Mouse (Mus musculus) gastrocnemius, adult 18-20 months (tissue): ENCODE data around the gene Adk. TPM values are rescaled to one million over a fixed set of nuclear protein-coding genes. Genes with fewer than 3 reads are reported as not detected.

Experiments
- DNase-seq: peaks from one replicate; pipeline ENCODE4 v3.0.0; 2021; ENCODE audit warnings: low spot score
- long read RNA-seq, 2 experiments: library from polyadenylated mRNA; stranded (forward); transcript quantifications; one replicate each; pipeline ENCODE4 v2.0.0; 2021
- total RNA-seq, 2 experiments: library from RNA; stranded (reverse); gene quantifications; 2 replicates each; pipeline ENCODE4 v1.2.3; 2021

Adk gene
- 100 to 1,000 TPM; 106 to 111 TPM for total RNA-seq
- long read RNA-seq, experiment 1, transcript Adk-202 (2 exons, 289 nt) = minor isoform, 7 of 88 reads
- long read RNA-seq, experiment 1, transcript Adk-201 (11 exons, 1,782 nt) = major isoform, 72 of 88 reads
- long read RNA-seq, experiment 1, partial matches to known transcripts = 3 of 88 reads
- long read RNA-seq, experiment 1, other reads (novel, unspliced or antisense) = 3 of 88 reads
- long read RNA-seq, experiment 2, transcript Adk-202 (2 exons, 289 nt) = minor isoform, 6 of 67 reads
- long read RNA-seq, experiment 2, transcript Adk-201 (11 exons, 1,782 nt) = major isoform, 54 of 67 reads
- long read RNA-seq, experiment 2, partial matches to known transcripts = 2 of 67 reads
- long read RNA-seq, experiment 2, other reads (novel, unspliced or antisense) = 3 of 67 reads

DNA sequence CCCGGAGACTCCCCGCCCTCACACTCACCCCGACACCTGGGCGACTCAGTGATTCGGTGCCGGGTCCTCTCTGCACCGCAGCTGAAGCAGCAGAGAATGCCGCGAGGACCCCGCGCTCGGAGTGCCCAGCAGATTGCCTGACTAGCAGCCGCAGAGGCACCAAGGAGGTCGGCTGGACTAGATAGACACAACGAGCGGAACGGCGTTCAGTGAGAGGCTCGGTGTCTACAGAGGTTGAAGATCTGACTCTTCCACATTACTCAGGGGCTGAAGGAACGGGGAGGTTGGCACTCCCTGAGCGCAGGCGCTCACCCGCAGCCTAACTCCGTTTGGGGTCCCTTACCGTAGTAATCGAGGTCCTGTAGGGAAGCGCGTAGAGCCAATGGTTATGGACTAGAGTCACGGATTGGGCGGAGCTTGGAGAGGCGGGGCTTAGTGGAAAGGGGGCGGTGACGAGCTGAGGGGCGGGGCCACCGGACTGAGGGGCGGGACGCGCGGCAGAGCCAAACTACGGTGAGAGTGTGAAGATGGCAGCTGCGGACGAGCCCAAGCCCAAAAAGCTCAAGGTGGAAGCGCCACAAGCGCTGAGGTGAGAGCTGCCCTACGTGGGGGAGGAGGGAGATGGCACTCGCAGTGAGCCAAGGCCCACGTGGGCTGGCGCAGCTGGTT lies at the start of gene Adk, which contains the start of gene Ap3m1:
Gene Adk, plus strand, starts transcription at position 463 of the 669 bp plus-strand sequence.
Gene Ap3m1, minus strand, starts transcription at position 397 of the 669 bp plus-strand sequence.
- peak; percentile 92 for DNase-seq

DNA sequence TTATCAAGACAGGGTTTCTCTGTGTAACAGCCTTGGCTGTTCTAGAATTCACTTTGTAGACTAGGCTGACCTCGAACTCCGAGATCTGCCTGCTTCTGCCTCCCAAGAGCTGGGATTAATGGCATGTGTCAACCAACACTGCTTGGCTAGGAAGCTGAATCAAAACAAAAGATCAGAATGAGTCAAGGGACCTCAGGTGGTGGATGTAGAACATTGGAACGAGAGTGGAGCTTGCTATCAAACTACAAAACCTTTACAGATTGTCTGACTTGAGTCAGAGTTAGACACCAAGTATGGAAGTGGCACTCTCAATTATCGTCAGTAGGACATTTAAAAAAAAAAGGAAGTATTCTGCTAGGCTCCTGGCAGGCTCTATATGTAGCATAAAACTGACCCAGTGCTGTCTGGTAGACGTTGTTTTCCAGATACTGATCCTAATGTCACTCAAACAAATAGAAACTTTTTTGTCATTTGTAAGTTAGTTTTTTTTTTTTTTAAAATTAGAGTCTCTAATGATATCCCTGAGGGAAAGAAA lies 38.5 kb upstream of the Adk start:
- no peak for DNase-seq

- no peak for DNase-seq
Observed at GRCm38 (mm10) chr14:21017871-21018270, 34.5 kb upstream of the Adk start.

- DNase-seq = peak; percentile 25
Observed at GRCm38 (mm10) chr14:21018977-21019376, 33.4 kb upstream of the Adk start.

DNA sequence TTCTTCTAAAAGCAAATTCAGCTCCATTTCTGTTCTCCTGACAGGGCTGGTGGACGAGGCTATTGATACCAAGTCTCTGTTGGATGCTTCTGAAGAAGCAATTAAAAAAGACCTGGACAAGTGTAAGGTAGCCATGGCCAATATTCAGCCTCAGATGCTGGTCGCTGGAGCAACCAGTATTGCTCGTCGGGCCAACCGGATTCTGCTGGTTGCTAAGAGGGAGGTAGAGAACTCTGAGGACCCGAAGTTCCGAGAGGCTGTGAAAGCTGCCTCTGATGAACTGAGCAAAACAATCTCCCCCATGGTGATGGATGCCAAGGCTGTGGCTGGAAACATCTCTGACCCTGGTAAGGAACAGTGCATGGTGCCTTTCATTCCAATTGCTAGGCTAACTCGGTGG lies 31.9 kb upstream of the Adk start:
- DNase-seq = no peak

- no peak for DNase-seq
Observed at GRCm38 (mm10) chr14:21027542-21027941, 24.8 kb upstream of the Adk start.

GRCm38 (mm10) chr14:21029025-21029659 lies 23.2 kb upstream of the Adk start:
- DNase-seq = no peak

DNA sequence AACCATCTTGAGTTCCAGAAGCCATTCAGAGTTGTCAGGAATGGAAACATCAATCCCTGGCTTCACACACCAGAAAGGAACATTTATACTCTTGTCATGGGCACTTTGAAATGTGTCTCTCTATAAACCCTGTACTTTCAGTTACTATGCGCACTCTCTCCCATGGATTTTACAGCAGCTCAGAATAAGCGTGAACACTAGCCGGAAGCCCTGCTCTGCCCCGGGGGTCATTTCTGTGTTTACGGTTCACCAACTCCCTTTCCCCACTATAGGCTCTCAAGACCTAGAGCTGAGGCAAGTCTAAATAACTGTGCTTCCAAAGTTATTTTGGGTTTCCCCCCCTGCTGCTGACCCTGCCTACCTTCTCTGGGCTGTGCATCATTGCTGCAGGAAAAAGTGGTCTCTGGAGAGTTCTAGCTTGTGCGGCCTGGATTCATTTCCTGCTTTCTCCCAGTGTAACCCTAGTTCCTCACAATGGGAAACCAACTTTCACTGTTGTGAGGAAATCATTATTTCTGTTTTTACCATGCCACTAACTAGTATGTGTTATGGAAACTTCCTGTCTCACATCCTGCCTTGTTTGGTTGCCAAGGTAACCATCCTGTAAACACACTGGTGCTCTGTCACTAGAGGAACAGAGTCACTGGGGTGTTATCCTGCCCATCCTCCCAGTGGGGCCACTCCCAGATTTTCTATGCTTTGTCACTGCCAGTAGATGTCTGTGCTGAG lies 20.4 kb upstream of the Adk start:
- peak; percentile 65 for DNase-seq

DNA sequence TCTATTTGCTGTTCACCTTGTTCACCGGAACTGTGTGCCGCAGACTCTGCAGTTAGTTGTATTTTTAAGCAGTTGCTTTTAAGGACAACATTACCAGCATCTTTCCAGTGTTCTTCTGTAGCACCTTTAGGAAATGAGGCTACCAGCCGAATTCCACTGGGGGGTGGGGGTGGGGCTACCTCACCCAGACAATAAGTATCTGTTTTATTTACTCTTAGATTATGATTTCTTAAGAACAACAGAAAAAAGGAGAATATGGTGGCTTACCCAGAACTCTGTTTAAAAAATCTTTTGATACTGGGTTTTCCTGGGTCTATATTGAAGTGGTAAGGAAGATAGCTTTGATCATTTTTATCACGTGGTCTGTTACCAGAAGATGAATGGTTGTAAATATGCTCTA lies 18.1 kb upstream of the Adk start:
- DNase-seq = no peak

DNA sequence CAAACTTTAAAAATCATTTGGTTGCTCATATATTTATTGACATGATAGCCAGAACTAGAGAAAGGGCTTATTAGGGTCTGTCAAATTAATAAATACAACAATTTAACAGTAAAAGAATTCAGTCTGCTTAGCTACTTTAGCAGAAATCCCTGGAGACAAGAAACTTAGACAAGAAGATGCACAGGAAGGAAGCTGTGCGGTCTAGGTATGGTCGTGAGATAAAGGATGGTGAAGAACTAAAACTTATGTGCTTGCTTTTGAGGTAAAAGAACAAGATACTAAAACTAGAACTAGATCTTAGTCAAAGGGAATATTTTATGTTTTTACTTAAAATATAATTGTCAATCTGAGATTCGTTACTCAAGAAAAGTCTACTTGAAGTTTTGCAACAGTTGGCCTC lies 17.6 kb upstream of the Adk start:
- no peak for DNase-seq

GRCm38 (mm10) chr14:21039077-21039476 lies 13.3 kb upstream of the Adk start:
- DNase-seq = no peak

DNA sequence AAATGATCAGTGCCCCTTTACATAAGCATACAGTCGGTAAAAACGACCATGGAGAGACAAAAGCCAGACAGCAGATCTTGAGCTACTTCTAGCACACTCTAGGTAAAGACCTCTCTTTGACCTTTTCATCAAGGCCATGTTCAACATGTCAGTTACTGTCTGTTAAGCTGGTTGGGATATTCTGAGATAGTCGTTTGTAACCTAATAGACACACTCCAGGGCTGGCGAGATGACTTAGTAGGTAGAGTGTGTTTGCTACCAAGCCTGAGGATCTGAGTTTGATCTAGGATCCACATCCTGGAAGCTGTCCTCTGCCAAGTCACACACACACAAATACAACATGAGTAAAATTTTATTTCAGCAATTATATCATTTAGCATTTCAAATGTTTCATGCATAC lies 12.8 kb upstream of the Adk start:
- no peak for DNase-seq

GRCm38 (mm10) chr14:21047840-21048239 lies 4.5 kb upstream of the Adk start:
- no peak for DNase-seq

GRCm38 (mm10) chr14:21048879-21049278 lies 3.5 kb upstream of the Adk start:
- peak; percentile 39 for DNase-seq

DNA sequence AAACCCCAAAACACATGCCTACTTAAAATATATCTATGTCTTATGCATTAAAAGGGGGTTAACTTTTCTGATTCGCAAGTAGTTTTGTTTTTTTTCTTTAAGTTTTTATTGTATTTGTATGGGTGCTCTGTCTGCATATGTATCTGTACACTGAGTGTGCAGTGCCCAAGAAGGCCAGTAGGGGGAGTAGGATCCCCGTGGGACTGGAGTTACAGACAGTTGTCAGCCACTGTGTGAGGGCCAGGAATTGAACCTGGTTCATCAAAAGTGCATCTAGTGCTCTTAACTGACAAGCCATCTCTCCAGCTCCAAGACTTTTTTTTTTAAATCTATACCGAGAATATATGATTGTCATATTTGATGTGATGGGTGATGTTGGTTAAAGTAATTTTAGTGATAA lies 1.6 kb upstream of the Adk start:
- no peak for DNase-seq

- no peak for DNase-seq
Observed at GRCm38 (mm10) chr14:21051380-21052111, 828 bp upstream of the Adk start.

DNA sequence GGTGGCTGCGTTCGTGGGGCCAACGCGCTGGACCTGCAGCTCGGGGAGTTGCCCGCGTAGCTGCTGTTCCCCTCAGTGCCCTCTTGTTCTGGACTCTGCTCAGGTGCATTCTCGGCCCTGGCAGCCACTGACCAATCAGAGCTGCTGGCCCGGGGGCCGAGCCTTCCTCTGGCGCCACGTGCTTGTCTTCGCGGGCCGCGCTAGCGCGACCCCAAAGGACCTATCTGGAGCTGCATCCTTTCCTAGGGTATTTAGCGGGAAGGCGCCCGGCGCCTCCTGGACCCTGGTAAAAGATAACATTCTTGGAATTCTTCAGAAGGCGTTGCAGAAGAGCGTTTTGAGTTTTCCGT lies 382 bp downstream of the Adk start:
- peak; percentile 70 for DNase-seq

- no peak for DNase-seq
Observed at GRCm38 (mm10) chr14:21053151-21053550, 777 bp downstream of the Adk start.

GRCm38 (mm10) chr14:21053586-21053985 lies 1.2 kb downstream of the Adk start:
- no peak for DNase-seq

- peak; percentile 34 for DNase-seq
Observed at GRCm38 (mm10) chr14:21058972-21059371, 6.6 kb downstream of the Adk start.
